Mouse (Mus musculus) cortical plate, adult 2 months (tissue): Measurements from ENCODE around the gene Apoa2. TPM values are rescaled to one million over a fixed set of nuclear protein-coding genes. Genes with fewer than 3 reads are reported as not detected.

Experiments
- H3K27ac ChIP-seq: fragments of 200-500 bp; 2 replicates; pipeline ENCODE4 v1.5.1; 2012; ENCODE audit warnings: low read length, control low read depth, inconsistent platforms; ENCODE audit not compliant: insufficient read depth
- H3K4me1 ChIP-seq: fragments of 200-500 bp; 2 replicates; pipeline ENCODE4 v1.6.1; 2011; ENCODE audit warnings: low read length; ENCODE audit not compliant: control insufficient read depth, insufficient read depth
- H3K4me3 ChIP-seq: fragments of 200-500 bp; 2 replicates; pipeline ENCODE4 v1.5.1; 2011; ENCODE audit warnings: mild to moderate bottlenecking, low read length, control low read depth; ENCODE audit not compliant: insufficient read depth
- CTCF ChIP-seq: fragments of 200-500 bp; IDR thresholded peaks from 2 replicates; pipeline ENCODE4 v1.5.1; 2011; ENCODE audit warnings: mild to moderate bottlenecking, control low read depth, low read length; ENCODE audit not compliant: insufficient read depth; ENCODE audit errors: extremely low read depth
- POLR2A ChIP-seq: fragments of 200-500 bp; IDR thresholded peaks from 2 replicates; pipeline ENCODE4 v1.6.1; 2011; ENCODE audit warnings: mild to moderate bottlenecking, low read length, control low read depth; ENCODE audit not compliant: insufficient read depth; ENCODE audit errors: extremely low read depth
- polyA plus RNA-seq: library from polyadenylated mRNA; depleted of rRNA; stranded (reverse); fragments of >200 nt; gene quantifications from 2 replicates; pipeline ENCODE4 v1.2.3, GENCODE M21; 2012

Gene Apoa2
- polyA plus RNA-seq, 1 experiment = 2.8 TPM

- no peak overlapping the region for H3K4me3 ChIP-seq
- TF ChIP-seq CTCF (no peak), POLR2A (no peak)
- H3K4me1 ChIP-seq = peaks cover 3% of the 10 kb centered on the region; the same call in 1 of the 2 replicates
- H3K27ac ChIP-seq = no peak overlapping the region
Observed at GRCm38 (mm10) chr1:171190832-171191231, 34.0 kb upstream of the Apoa2 start.

GRCm38 (mm10) chr1:171192283-171192682 lies 32.6 kb upstream of the Apoa2 start:
- TF ChIP-seq CTCF = no peak
- TF ChIP-seq POLR2A = no peak
- H3K4me3 ChIP-seq = no peak overlapping the region
- H3K27ac ChIP-seq = no peak overlapping the region
- H3K4me1 ChIP-seq = peaks cover 3% of the 10 kb centered on the region; the same call in 1 of the 2 replicates

DNA sequence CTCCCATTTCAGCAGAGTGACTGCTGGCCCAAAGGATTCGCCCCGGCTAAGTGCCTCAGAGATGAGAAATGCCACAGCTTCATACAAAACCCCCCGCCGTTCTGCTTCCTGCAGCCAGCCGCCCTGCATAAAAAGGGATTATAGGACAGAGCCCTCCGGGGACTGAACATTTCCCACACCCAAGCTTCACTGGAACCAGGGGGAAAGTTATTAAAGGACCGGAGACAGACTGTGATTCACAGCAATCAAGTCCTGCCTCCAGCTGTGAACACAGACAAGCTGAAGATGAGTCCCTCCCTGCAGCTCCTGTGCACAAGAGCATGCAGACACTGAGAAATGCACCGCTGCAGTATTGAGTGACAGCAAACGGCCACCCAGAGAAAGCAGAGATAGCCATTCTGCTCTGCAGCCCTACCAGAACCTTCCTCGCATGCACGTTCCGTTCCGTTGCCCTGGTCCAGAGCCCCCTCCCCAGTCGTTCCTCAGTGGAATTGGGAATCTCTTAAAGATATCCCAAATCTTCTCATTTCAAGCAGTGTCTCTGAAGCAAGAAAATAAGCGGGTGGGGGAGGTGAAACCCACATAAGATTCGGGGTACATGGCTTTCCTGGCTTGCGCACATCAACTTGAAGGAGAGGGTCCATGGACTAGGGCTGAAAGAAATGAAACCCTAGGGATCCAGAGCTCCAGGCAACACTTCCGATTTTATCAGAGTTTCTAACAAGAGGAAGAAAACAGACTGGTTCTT lies 31.6 kb upstream of the Apoa2 start:
- Histone ChIP-seq H3K27ac (peak overlapping the region; percentile 36; the same call in 1 of the 2 replicates), H3K4me3 (peak overlapping the region; percentile 33)
- no peak for TF ChIP-seq CTCF
- no peak for TF ChIP-seq POLR2A

GRCm38 (mm10) chr1:171193911-171194830 lies 30.7 kb upstream of the Apoa2 start:
- Histone ChIP-seq H3K4me1 (peaks cover 3% of the 10 kb centered on the region; the same call in 1 of the 2 replicates), H3K27ac (peak overlapping the region; percentile 36; the same call in 1 of the 2 replicates), H3K4me3 (peak overlapping the region; percentile 33)
- TF ChIP-seq CTCF (no peak), POLR2A (no peak)

More for the DNA sequence above, 31.6 kb upstream of the Apoa2 start:
- H3K4me1 ChIP-seq = peaks cover 3% of the 10 kb centered on the region; the same call in 1 of the 2 replicates

DNA sequence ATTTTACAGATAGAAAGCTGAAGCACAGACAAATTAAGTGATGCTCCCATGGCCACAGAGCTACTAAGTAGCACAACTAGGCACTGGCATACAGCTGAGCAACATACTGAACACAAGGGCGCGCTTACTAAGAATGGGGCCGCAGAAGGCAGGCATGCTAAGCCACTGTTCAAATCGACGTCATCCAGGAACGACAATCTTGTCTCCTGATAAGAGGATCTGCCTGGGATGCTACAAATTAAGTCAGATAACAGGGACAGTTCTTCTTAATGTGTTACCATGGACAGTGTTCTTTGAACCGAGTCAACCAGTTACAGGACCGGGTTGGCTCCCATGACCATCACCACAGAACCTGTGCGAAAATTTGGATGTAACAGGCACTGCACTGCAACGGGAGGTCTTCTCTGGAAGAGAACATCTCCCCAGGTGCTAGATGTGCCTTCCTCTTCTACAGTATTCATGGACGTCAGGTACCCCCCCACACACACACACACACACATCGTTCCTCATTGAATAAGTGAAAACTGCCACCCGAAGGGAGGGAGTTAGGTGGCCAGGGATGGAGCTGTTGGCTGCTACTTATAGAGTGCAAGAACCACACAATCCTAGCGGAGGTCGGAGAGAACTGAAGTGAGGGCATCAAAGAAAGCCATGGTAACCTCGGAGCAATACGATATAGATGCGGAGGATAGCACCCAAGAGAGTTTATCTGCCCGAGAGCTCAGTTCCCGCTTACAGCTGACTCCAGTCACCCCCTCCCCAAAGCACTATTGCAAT lies 29.6 kb upstream of the Apoa2 start:
- no peak overlapping the region for H3K27ac ChIP-seq
- TF ChIP-seq POLR2A (no peak), CTCF (no peak)
- peak overlapping the region; percentile 54 for H3K4me3 ChIP-seq
- H3K4me1 ChIP-seq = no peaks in the 10 kb centered on the region

DNA sequence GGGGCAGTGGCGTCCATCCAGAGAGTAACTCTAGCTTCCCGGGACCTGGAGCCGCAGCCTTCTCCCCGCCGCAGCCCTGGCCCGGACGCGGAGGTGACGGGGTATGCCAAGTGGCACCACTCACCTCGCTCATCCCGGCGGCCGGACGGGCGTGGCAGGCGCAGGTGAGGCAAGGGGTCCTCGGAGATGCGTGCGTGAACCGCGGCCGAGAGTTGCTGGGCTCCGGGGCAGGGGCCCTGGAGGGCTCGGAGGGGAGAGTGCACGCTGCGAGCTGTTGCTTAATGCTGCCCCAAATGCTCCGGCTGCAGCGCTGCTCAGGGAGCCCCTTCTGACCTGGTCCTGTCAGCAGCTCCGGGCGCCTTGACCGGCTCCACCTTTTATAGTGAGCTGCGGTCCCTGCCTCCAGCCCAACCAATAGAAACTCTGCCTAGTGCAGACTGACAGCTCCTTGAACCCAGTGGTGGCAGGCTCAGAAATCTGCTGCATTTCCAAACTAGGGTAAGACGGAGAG lies 28.9 kb upstream of the Apoa2 start, which contains the start of gene Pcp4l1:
Gene Pcp4l1 (minus strand): TSS at position 382 of the 511 bp plus-strand sequence.
- H3K4me1 ChIP-seq = no peaks in the 10 kb centered on the region
- no peak within 1 kb of the TSS for H3K27ac ChIP-seq
- peak within 1 kb of the TSS; percentile 54 for H3K4me3 ChIP-seq
- TF ChIP-seq CTCF = no peak
- TF ChIP-seq POLR2A = peak; percentile 68

DNA sequence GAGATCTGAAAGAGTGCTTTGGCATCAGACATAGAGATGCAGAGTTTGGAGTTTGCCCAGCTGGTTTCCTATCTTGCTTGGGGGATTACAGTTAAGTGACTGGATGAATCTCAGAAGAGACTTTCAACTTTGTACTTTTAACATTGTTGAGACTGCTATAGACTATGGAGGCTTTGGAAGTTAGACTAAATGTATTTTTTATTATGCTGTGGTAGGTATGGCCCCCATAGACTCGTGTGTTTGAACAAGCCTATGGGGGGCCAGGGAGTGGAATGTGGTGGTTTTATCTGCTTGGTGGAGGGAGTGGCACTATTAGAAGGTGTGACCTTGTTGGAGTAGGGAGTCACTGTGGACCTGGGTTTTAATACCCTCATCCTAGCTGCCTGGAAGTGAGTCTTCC lies 25.3 kb upstream of the Apoa2 start:
- TF ChIP-seq POLR2A = no peak
- no peak for TF ChIP-seq CTCF
- H3K27ac ChIP-seq = no peak overlapping the region
- H3K4me3 ChIP-seq = no peak overlapping the region
- H3K4me1 ChIP-seq = no peaks in the 10 kb centered on the region

- Histone ChIP-seq H3K4me1 (no peaks in the 10 kb centered on the region), H3K27ac (no peak overlapping the region), H3K4me3 (no peak overlapping the region)
- TF ChIP-seq POLR2A (no peak), CTCF (no peak)
Observed at GRCm38 (mm10) chr1:171200769-171201168, 24.1 kb upstream of the Apoa2 start.
